Mouse (Mus musculus) CH12F3 (cell line): Measurements from ENCODE around the gene Carm1.

Source experiments
- in situ Hi-C: fragments of 300-500 bp; cut with MboI; formaldehyde crosslinking; loops from 2 replicates; pipeline ENCODE4 v1.14.3; 2020; ENCODE audit warnings: low sequenced_read_pairs

Gene Carm1

GRCm38 (mm10) chr9:21606648-21607047 is 60.0 kb downstream of the Carm1 start:
- in situ Hi-C loops = no loop called here

DNA sequence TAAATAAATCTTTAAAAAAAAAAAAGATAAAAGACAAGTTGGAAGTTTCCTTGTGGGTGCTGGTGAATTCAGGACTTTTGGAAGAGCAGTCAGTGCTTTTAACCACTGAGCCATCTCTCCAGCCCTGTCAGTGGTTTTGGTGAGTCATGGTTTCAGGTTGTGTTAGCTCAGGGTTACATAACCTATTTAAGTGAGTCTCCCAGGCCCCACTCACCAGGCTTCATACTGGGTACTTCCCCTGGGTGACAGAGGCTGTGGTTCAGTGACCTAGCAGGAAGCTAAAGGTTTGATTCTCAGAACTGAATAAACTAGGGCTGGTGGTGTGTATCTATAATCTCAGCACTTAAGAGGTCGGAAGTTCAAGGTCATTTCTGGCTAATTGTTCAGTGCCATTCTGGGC is 63.2 kb downstream of the Carm1 start:
- in situ Hi-C loops = no loop called here

DNA sequence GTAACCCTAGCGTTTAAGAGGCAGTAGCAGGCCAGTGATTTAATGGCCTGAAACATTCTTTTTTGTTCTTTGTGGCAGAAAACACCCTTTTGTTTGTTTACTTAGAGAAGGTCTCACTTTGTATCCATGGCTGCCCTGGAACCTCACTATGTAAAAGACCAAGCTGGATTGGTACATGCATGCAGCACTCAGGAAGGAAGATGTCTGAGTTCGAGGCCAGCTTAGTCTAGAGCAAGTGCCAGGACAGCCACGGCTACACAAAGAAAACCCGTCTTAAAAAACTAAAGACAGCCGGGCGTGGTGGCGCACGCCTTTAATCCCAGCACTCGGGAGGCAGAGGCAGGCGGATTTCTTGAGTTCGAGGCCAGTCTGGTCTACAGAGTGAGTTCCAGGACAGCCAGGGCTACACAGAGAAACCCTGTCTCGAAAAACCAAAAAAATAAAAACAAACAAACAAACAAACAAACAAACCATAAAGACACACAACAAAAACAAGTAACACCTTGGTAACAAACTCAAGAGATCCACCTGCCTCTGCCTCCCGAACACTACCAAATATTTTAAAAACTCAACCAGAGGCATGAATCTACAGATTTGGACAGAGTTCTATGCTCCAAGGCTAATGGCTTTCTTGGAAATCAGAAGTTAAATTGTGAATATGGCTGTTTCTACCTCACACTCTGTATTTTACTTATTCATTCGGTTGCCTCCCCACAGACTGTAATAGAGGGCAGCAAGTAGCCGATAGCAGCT is 68.3 kb downstream of the Carm1 start:
- in situ Hi-C loops = no loop called here

- in situ Hi-C loops = no loop called here
These were observed 69.0 kb downstream of the Carm1 start, which contains the start of gene Smarca4 for GRCm38 (mm10) chr9:21615617-21616231. Gene Smarca4, plus strand, starts transcription at chr9:21616169.

DNA sequence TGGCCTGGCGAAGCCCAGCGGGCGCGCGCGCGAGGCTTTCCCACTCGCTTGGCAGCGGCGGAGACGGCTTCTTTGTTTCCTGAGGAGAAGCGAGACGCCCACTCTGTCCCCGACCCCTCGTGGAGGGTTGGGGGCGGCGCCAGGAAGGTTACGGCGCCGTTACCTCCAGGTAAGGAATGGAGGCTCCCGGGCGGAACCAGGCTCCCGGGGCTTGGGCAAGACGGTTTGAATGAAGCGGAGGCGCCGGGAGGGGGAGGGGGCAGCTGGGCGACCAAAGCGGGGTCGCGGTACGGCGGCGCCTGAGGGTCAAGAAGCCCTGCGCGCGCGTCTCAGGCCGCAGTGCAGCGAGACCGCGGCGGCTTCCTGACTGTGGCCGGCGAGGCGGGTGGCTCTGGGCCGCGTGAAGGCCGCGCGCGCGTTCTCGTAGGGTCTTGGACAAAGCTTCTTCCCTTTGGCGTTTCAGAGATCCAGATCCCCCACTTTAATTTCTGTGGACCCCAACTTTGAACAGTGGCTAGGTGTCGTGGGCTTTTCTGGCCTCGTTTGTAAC is 69.6 kb downstream of the Carm1 start:
- in situ Hi-C loops = no loop called here

- in situ Hi-C loops = no loop called here
These were observed 70.4 kb downstream of the Carm1 start for GRCm38 (mm10) chr9:21617066-21617465.

DNA sequence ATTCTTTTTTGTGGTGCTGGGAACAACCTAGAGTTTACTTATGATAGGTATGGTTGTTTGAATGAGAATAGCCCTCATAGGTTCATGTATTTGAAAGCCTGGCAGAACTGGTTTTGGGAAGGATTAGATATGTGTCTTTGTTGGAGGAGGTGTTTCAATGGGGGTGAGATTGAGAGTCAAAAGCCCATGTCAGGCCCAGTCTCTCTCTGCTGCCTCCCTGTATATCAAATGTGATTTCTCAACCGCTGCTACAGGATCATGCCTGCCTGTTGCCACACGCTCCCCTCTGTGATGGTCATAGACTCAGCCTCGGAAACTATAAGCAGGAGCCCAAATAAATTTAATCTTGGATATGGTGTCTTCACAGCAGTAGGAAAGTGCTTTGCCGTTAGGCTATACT is 73.5 kb downstream of the Carm1 start:
- in situ Hi-C loops = no loop called here

DNA sequence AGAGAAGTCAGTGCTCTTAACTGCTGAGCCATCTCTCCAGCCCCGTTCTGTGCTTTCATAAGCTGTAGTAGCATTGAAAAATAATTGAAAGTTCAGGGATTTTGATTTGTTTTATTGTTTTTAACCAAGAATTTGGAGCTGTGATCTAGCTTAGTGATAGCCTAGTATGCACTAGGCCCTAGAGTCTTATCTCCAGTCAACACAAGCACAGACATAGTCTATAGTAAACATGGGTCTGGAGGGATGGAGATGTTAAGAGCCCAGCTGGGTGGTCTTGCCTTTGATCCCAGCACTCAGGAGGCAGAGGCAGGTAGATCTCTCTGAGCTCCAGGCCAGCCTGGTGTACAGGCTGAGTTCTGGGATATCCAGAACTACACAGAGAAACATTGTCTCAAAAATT is 76.0 kb downstream of the Carm1 start:
- in situ Hi-C loops = no loop called here

DNA sequence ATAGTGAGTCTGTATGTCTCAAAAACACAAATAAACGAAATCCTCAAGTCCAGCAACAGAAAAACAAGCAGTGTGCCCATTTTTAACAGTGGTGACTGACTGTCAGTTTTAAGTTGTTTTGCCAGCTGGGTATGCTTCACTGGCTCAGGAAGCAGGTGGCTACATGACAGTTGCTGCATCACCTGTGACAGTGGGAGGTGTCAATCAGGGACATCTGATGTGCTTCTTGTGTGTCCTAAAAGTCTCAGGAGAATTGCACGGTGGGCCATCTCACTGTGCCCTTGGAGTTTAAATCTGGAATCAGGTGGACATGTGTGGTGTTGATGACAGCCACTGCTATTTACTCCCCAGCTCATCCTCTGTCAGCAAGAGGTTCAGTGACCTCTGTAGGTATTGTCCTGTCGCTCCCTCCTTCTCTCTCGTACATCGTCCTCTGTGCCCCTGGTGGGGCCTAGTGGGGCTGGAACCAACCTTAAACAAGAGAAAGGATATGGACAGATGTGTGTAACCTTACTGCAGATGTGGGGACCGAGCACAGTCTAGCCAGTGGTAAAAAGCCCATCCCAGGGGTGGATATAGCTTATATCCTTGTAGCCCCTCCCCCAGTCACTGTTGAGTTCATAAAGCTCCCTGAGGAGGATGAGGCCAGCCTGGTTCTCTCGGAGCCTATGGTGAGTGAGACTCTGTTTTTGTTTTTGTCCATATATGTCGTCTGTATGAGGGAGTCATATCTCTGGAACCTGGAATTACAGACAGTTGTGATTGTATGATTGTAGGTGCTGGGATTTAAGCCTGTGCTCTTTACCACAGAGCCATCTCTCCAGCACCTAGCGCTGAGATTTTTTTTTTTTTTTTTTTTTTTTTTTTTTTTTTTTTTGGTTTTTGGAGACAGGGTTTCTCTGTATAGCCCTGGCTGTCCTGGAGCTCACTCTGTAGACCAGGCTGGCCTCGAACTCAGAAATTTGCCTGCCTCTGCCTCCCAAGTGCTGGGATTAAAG is 78.9 kb downstream of the Carm1 start:
- in situ Hi-C loops = no loop called here

DNA sequence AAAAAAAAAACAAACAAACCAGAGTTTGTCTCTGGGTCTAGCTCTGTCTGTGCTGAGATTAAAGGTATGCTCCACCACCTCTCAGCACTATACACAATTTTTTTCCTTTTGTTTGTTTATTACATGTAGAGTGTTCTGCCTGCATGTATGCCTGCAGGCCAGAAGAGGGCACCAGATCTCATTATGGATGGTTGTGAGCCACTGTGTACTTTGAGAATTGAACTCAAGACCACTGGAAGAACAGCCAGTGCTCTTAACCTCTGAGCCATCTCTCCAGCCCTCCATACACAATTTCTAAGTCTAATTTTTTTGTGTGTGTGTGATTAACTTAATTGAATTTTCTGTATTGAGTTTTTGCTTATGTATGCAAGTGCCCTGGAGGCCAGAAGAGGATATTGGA is 79.9 kb downstream of the Carm1 start:
- in situ Hi-C loops = no loop called here

DNA sequence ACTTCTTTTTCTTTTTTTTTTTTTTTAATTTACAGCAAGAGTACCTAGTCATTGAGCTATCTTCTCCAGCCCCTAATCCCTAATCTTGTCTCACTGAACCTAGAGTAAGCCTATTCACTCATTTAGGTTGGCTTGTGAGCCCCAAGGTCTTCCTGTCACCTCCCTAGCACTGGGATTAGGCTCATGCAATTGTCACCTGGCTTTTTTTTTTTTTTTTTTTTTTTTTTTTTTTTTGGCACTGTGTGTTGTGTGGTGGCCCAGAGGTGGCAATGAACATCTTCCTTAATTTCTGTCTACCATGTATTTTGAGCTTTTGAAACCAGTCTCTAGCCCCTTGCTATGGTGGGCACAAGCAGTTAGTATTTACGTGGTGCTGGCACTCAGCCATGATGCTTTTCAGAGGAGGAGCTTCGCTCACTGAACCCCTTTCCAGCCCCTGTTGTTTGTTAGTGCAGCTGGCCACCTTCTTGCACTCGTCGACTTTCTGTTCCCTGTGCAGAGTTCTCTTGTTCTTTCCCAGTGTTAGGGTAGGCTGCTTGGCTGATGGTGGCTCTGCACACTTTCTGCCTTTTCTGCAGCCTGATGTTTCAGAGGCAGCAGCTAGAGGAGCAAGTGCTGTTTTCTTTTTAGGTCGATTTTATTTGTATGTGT is 80.6 kb downstream of the Carm1 start:
- in situ Hi-C loops = no loop called here

GRCm38 (mm10) chr9:21630673-21631072 is 84.0 kb downstream of the Carm1 start:
- in situ Hi-C loops = no loop called here

DNA sequence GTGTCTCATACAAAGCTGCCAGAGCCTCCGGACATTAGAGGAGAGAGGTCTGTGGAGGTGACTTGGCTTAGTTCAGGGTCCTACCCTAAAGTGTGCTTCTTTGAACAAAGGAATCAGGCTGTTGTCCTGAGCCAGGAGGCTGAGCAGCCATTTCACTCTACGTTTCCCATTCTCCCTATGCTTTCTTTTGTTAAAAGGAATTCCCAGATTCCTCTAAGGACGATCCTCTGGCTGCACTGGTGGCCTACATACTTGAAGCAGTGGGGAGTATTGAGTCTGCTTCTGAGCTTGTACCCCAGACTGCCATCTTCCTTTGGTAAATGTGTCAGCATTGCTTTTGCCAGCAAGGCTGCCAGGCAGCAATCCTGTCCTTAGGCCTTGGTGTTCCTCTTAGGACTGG is 86.4 kb downstream of the Carm1 start:
- in situ Hi-C loops = no loop called here

GRCm38 (mm10) chr9:21635639-21636038 is 88.9 kb downstream of the Carm1 start:
- in situ Hi-C loops = no loop called here

DNA sequence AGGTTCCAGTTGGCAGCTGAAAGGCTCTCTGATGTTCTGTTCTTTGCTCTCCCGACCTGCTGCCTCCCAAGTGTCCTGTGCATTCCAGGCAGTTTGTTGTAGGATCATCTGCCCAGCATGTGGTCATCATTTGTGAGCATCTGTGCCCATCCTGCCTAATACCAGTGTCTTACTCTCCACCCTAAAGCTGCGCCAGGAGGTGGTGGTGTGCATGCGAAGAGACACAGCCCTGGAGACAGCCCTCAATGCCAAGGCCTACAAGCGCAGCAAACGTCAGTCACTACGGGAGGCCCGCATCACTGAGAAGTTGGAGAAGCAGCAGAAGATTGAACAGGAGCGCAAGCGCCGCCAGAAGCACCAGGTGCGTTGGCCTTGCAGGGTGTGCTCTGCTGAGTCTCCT is 92.3 kb downstream of the Carm1 start:
- in situ Hi-C loops = no loop called here
